Mouse (Mus musculus): ENCODE results near the gene Itsn1.

GRCm38 (mm10) chr16:91770662-91771061 is 41.6 kb downstream of the Itsn1 start:
- TF ChIP-seq CTCF (IDR thresholded peaks at IDR 0.05; ENCODE audit: low read depth) (no peak), EP300 (IDR thresholded peaks at IDR 0.05; ENCODE audit: low read depth) (no peak)

All from liver, embryonic 14.5 days (tissue).